Mouse (Mus musculus): ENCODE data around the gene Dtx1. TPM values are rescaled to one million over a fixed set of nuclear protein-coding genes. Genes with fewer than 3 reads are reported as not detected.

The Dtx1 gene
- polyA plus RNA-seq, 1 experiment from 2014 or later: 0.06 TPM

- Histone ChIP-seq H3K4me1 (replicated peaks) (0 out of 2 replicates have a peak, but pooled peaks cover 2% of the 10 kb centered on the region), H3K9me3 (replicated peaks) (no peaks in the 10 kb centered on the region), H3K27ac (replicated peaks) (no peak overlapping the region), H3K4me3 (replicated peaks) (no peak overlapping the region), H3K9ac (no peak overlapping the region), H3K27me3 (peaks cover 65% of the 10 kb centered on the region), H3K4me2 (no peak overlapping the region), H3K36me3 (replicated peaks) (no peaks in the 10 kb centered on the region)
- no peak for ATAC-seq (ENCODE audit: insufficient read depth)
- WGBS (ENCODE audit: insufficient replicate concordance): 9% methylated on average over 38 of the region's 38 CpGs
Observed at GRCm38 (mm10) chr5:120693931-120694694, 17.6 kb downstream of the Dtx1 start.

GRCm38 (mm10) chr5:120692034-120692433 is 19.7 kb downstream of the Dtx1 start:
- Histone ChIP-seq H3K36me3 (replicated peaks) (no peaks in the 10 kb centered on the region), H3K9ac (no peak overlapping the region), H3K27me3 (peaks cover 54% of the 10 kb centered on the region), H3K9me3 (replicated peaks) (no peaks in the 10 kb centered on the region), H3K27ac (replicated peaks) (no peak overlapping the region), H3K4me2 (no peak overlapping the region), H3K4me1 (replicated peaks) (0 out of 2 replicates have a peak, but pooled peaks cover 2% of the 10 kb centered on the region), H3K4me3 (replicated peaks) (no peak overlapping the region)
- ATAC-seq (ENCODE audit: insufficient read depth): no peak
- WGBS (ENCODE audit: insufficient replicate concordance): 62% methylated on average over 19 of the region's 19 CpGs

DNA sequence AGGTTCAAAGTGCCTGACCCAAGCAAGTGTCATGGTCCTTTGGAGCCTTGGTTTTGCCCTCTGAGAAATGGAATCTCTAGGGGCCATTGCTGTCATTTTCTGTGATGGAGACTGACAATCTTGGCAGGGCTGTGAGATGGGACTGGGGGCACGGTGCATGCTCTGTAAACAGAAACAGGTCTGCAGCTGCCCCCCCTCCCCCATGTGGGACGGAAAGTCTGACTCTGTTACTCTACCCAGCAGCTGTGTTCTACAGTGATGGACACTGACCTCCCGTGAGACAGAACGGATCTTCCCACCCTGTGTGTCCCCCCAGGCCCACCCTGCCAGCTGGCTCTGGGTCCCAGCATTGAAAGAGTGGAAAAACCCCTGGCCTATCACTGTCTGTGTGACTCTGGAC is 21.3 kb downstream of the Dtx1 start:
- H3K9me3 ChIP-seq (replicated peaks): no peaks in the 10 kb centered on the region

GRCm38 (mm10) chr5:120688434-120688833 is 23.3 kb downstream of the Dtx1 start:
- H3K9ac ChIP-seq: no peak overlapping the region
- no peak overlapping the region for H3K4me3 ChIP-seq (replicated peaks)
- H3K36me3 ChIP-seq (replicated peaks): no peaks in the 10 kb centered on the region
- H3K4me2 ChIP-seq: no peak overlapping the region
- H3K27ac ChIP-seq (replicated peaks): no peak overlapping the region
- H3K4me1 ChIP-seq (replicated peaks): no peaks in the 10 kb centered on the region
- H3K9me3 ChIP-seq (replicated peaks): no peaks in the 10 kb centered on the region
- ATAC-seq (ENCODE audit: insufficient read depth): no peak
- H3K27me3 ChIP-seq: peaks cover 52% of the 10 kb centered on the region
- 5% methylated on average over 4 of the region's 4 CpGs for WGBS (ENCODE audit: insufficient replicate concordance)

More for the DNA sequence above, 21.3 kb downstream of the Dtx1 start:
- no peaks in the 10 kb centered on the region for H3K36me3 ChIP-seq (replicated peaks)
- H3K4me1 ChIP-seq (replicated peaks): no peaks in the 10 kb centered on the region
- no peak overlapping the region for H3K4me3 ChIP-seq (replicated peaks)
- peaks cover 52% of the 10 kb centered on the region for H3K27me3 ChIP-seq
- WGBS (ENCODE audit: insufficient replicate concordance): 49% methylated on average over 4 of the region's 4 CpGs
- no peak overlapping the region for H3K4me2 ChIP-seq
- no peak overlapping the region for H3K27ac ChIP-seq (replicated peaks)
- no peak for ATAC-seq (ENCODE audit: insufficient read depth)
- H3K9ac ChIP-seq: no peak overlapping the region

GRCm38 (mm10) chr5:120687897-120688296 is 23.8 kb downstream of the Dtx1 start:
- H3K4me2 ChIP-seq: no peak overlapping the region
- H3K27me3 ChIP-seq: peaks cover 52% of the 10 kb centered on the region
- no peaks in the 10 kb centered on the region for H3K36me3 ChIP-seq (replicated peaks)
- H3K27ac ChIP-seq (replicated peaks): no peak overlapping the region
- ATAC-seq (ENCODE audit: insufficient read depth): no peak
- no peak overlapping the region for H3K4me3 ChIP-seq (replicated peaks)
- no peaks in the 10 kb centered on the region for H3K9me3 ChIP-seq (replicated peaks)
- WGBS (ENCODE audit: insufficient replicate concordance): 56% methylated on average over 5 of the region's 5 CpGs
- H3K9ac ChIP-seq: no peak overlapping the region
- H3K4me1 ChIP-seq (replicated peaks): no peaks in the 10 kb centered on the region

DNA sequence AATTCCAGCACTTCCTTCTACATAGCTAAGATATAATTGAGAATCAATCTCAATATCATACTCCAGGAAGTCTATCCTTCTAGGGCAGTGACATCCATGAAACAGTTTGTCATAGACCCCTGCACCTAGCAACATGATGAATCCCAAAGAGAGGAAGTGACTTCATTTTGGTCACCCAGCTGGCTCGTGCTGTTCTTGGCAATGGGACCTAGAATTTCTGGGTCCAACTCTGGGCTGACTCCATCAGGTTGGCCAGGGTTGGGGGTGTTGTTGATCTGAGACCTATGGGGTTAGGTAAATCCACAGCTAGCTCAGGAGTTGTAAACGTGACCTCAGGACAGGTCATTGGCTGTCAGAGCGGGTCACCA is 24.3 kb downstream of the Dtx1 start:
- WGBS (ENCODE audit: insufficient replicate concordance): 31% methylated on average over 3 of the region's 3 CpGs
- Histone ChIP-seq H3K9ac (no peak overlapping the region), H3K4me3 (replicated peaks) (no peak overlapping the region), H3K4me2 (no peak overlapping the region), H3K27ac (replicated peaks) (no peak overlapping the region), H3K27me3 (peaks cover 52% of the 10 kb centered on the region), H3K36me3 (replicated peaks) (no peaks in the 10 kb centered on the region), H3K4me1 (replicated peaks) (no peaks in the 10 kb centered on the region), H3K9me3 (replicated peaks) (no peaks in the 10 kb centered on the region)
- no peak for ATAC-seq (ENCODE audit: insufficient read depth)

DNA sequence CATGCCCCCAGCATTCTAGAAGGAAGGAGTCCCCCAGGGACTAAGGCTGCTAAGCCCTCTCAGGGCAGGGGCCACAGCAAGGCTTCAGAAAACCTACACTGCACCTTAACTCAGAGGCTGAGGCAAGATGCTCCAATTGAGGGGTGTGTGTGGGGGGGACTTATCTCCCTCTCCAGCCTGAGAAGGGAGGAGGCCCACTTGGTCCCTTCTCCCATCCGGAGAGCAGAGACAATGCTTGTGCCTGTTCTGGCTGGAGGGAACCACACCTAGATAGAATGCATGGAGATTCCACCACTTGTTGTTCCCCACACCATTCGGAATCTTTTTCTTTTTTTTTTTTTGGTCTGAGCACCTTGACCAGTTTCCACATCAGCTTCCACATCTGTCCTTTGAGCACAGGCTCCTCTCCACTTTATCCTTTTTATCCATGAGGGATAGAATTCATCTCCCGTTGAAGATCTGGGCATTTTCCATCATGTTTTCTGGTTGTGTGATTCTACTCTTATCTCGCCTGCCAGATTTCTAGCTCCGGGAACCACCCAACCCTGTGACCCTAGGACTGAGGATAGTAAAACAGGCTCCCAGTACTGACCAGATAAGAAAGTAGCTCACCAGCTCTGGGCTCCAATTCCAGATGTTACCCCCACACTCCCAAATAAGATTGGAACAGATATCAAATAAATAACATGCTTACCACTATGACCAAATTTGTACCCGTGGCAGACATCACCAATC is 24.8 kb downstream of the Dtx1 start:
- 28% methylated on average over 6 of the region's 6 CpGs for WGBS (ENCODE audit: insufficient replicate concordance)
- H3K4me2 ChIP-seq: no peak overlapping the region
- no peaks in the 10 kb centered on the region for H3K4me1 ChIP-seq (replicated peaks)

GRCm38 (mm10) chr5:120685678-120686077 is 26.0 kb downstream of the Dtx1 start:
- no peak for ATAC-seq (ENCODE audit: insufficient read depth)

More for the DNA sequence above, 24.8 kb downstream of the Dtx1 start:
- no peak overlapping the region for H3K4me3 ChIP-seq (replicated peaks)
- peaks cover 52% of the 10 kb centered on the region for H3K27me3 ChIP-seq
- H3K27ac ChIP-seq (replicated peaks): no peak overlapping the region
- no peak for ATAC-seq (ENCODE audit: insufficient read depth)
- H3K36me3 ChIP-seq (replicated peaks): no peaks in the 10 kb centered on the region
- no peak overlapping the region for H3K9ac ChIP-seq
- H3K9me3 ChIP-seq (replicated peaks): no peaks in the 10 kb centered on the region

DNA sequence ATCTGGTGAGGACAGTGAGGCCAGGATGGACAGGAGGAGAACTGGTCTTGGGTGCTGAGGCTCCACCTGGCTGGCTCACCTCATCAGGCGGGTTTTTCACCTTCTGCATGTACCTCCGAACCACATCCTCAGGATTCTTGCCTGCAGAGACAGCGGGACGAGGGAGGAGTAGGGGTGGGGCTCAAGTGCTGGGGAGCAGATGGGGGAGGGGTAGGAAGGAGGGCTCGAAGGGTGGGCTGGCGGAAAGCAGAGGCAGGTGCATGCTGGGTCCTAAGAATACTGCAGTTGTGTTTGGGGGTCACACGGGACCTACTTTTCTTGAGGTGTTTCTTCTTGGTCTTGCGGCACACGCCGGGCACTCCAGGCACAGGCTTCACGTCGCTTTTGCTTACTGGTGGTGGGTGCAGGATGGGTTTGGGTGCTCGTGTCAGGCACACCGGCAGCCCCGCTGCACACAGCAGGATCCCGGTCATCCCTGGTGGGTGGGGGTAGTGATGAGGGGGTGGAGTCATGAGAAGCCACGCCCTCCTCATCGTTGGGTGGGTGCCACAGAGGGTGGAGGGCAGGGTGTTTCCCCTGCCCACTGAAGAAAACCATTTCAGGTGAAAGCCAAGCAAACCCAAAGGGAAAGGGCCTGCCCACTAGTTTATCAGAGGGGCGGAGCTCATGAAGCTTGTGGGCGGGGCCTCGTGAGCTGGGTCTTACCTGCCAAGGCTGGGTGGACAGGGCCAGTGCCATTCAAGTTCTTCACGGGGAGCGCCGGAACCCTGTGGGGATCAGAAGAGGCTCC is 28.6 kb downstream of the Dtx1 start:
- no peak overlapping the region for H3K4me3 ChIP-seq (replicated peaks)
- peaks cover 81% of the 10 kb centered on the region for H3K27me3 ChIP-seq
- no peaks in the 10 kb centered on the region for H3K4me1 ChIP-seq (replicated peaks)
- no peak overlapping the region for H3K27ac ChIP-seq (replicated peaks)
- H3K4me2 ChIP-seq: no peak overlapping the region
- H3K36me3 ChIP-seq (replicated peaks): no peaks in the 10 kb centered on the region
- H3K9me3 ChIP-seq (replicated peaks): no peaks in the 10 kb centered on the region
- WGBS (ENCODE audit: insufficient replicate concordance): 13% methylated on average over 24 of the region's 24 CpGs
- ATAC-seq (ENCODE audit: insufficient read depth): no peak; the same call in 1 of the 2 replicates
- no peak overlapping the region for H3K9ac ChIP-seq

More at GRCm38 (mm10) chr5:120685678-120686077, 26.0 kb downstream of the Dtx1 start:
- Histone ChIP-seq H3K27ac (replicated peaks) (no peak overlapping the region), H3K36me3 (replicated peaks) (no peaks in the 10 kb centered on the region), H3K4me1 (replicated peaks) (no peaks in the 10 kb centered on the region), H3K9ac (no peak overlapping the region), H3K4me2 (no peak overlapping the region), H3K4me3 (replicated peaks) (no peak overlapping the region), H3K27me3 (peaks cover 60% of the 10 kb centered on the region), H3K9me3 (replicated peaks) (no peaks in the 10 kb centered on the region)
- 38% methylated on average over 8 of the region's 8 CpGs for WGBS (ENCODE audit: insufficient replicate concordance)

- no peaks in the 10 kb centered on the region for H3K36me3 ChIP-seq (replicated peaks)
- WGBS (ENCODE audit: insufficient replicate concordance): 80% methylated on average over 18 of the region's 18 CpGs
- no peak overlapping the region for H3K9ac ChIP-seq
- no peak for ATAC-seq (ENCODE audit: insufficient read depth)
- H3K27me3 ChIP-seq: peaks cover 73% of the 10 kb centered on the region
- H3K4me1 ChIP-seq (replicated peaks): no peaks in the 10 kb centered on the region
- H3K4me3 ChIP-seq (replicated peaks): no peak overlapping the region
- H3K4me2 ChIP-seq: no peak overlapping the region
- H3K27ac ChIP-seq (replicated peaks): no peak overlapping the region
- no peaks in the 10 kb centered on the region for H3K9me3 ChIP-seq (replicated peaks)
Observed at GRCm38 (mm10) chr5:120680918-120681317, 30.8 kb downstream of the Dtx1 start.

Measured in liver, embryonic 15.5 days (tissue).